Mouse (Mus musculus): ENCODE data around the gene Carm1. TPM values are rescaled to one million over a fixed set of nuclear protein-coding genes. Genes with fewer than 3 reads are reported as not detected.
"Not testable (repeated sequence)": the region's sequence is repeated elsewhere in the genome, so short reads cannot be mapped to it uniquely, and the experiment has no call there.

Carm1 gene
- polyA plus RNA-seq, 1 experiment from 2014 or later = 50.1 TPM

- peaks cover 5% of the 10 kb centered on the region for H3K4me1 ChIP-seq (replicated peaks; ENCODE audit: control insufficient read depth, insufficient read depth, low read length)
- peak within 1 kb of the TSS; percentile 85 for H3K27ac ChIP-seq (ENCODE audit: low read depth, low read length)
- under 1% methylated on average over 30 of the region's 30 CpGs for WGBS
- H3K36me3 ChIP-seq (ENCODE audit: control insufficient read depth, insufficient read depth, low read length) = peaks cover 5% of the 10 kb centered on the region; the same call in 1 of the 2 replicates
- peak within 1 kb of the TSS; percentile 94 for H3K4me2 ChIP-seq (replicated peaks; ENCODE audit: low read depth, low read length)
- DNase-seq (ENCODE audit: low spot score) (peak; percentile 96), ATAC-seq (ENCODE audit: low FRiP score) (peak; percentile 92)
- peak within 1 kb of the TSS; percentile 92 for H3K9ac ChIP-seq (ENCODE audit: low read depth, low read length)
- H3K27me3 ChIP-seq (ENCODE audit: control insufficient read depth, insufficient read depth, low read length) = no peaks in the 10 kb centered on the region
- peak within 1 kb of the TSS; percentile 97 for H3K4me3 ChIP-seq (ENCODE audit: low read depth, low read length)
- H3K9me3 ChIP-seq (ENCODE audit: control insufficient read depth, low read length) = no peaks in the 10 kb centered on the region
Measured at GRCm38 (mm10) chr9:21592703-21593121, 46.0 kb downstream of the Carm1 start, which contains the start of the genes Timm29 and Yipf2. Gene Timm29, plus strand, starts transcription at chr9:21592722. Gene Yipf2, minus strand, starts transcription at chr9:21592828.

GRCm38 (mm10) chr9:21593122-21593721 lies 46.5 kb downstream of the Carm1 start:
- peak; percentile 75 for ATAC-seq (ENCODE audit: low FRiP score)
- Histone ChIP-seq H3K4me3 (ENCODE audit: low read depth, low read length) (peak overlapping the region; percentile 97), H3K27me3 (ENCODE audit: control insufficient read depth, insufficient read depth, low read length) (no peaks in the 10 kb centered on the region), H3K4me1 (replicated peaks; ENCODE audit: control insufficient read depth, insufficient read depth, low read length) (peaks cover 5% of the 10 kb centered on the region), H3K27ac (ENCODE audit: low read depth, low read length) (peak overlapping the region; percentile 85), H3K9me3 (ENCODE audit: control insufficient read depth, low read length) (no peaks in the 10 kb centered on the region), H3K36me3 (ENCODE audit: control insufficient read depth, insufficient read depth, low read length) (peaks cover 3% of the 10 kb centered on the region; the same call in 1 of the 2 replicates), H3K9ac (ENCODE audit: low read depth, low read length) (peak overlapping the region; percentile 92), H3K4me2 (replicated peaks; ENCODE audit: low read depth, low read length) (peak overlapping the region; percentile 94)
- no peak for DNase-seq (ENCODE audit: low spot score)
- 4% methylated on average over 60 of the region's 69 CpGs for whole genome bisulfite sequencing

GRCm38 (mm10) chr9:21594350-21594749 lies 47.7 kb downstream of the Carm1 start:
- H3K4me3 ChIP-seq (ENCODE audit: low read depth, low read length); H3K27me3 ChIP-seq (ENCODE audit: control insufficient read depth, insufficient read depth, low read length); H3K9me3 ChIP-seq (ENCODE audit: control insufficient read depth, low read length); H3K27ac ChIP-seq (ENCODE audit: low read depth, low read length); H3K4me1 ChIP-seq (replicated peaks; ENCODE audit: control insufficient read depth, insufficient read depth, low read length); ATAC-seq (ENCODE audit: low FRiP score); DNase-seq (ENCODE audit: low spot score); H3K36me3 ChIP-seq (ENCODE audit: control insufficient read depth, insufficient read depth, low read length); H3K9ac ChIP-seq (ENCODE audit: low read depth, low read length): not testable (repeated sequence)
- peak overlapping the region; percentile 94; the same call in 1 of the 2 replicates for H3K4me2 ChIP-seq (replicated peaks; ENCODE audit: low read depth, low read length)
- whole genome bisulfite sequencing = 91% methylated on average over 8 of the region's 8 CpGs

- no peak for DNase-seq (ENCODE audit: low spot score)
- ATAC-seq (ENCODE audit: low FRiP score) = no peak
Measured at GRCm38 (mm10) chr9:21594838-21595237, 48.1 kb downstream of the Carm1 start.

GRCm38 (mm10) chr9:21598198-21598597 lies 51.5 kb downstream of the Carm1 start:
- H3K27ac ChIP-seq (ENCODE audit: low read depth, low read length) = no peak overlapping the region
- peaks cover 5% of the 10 kb centered on the region; the same call in 1 of the 2 replicates for H3K4me1 ChIP-seq (replicated peaks; ENCODE audit: control insufficient read depth, insufficient read depth, low read length)
- H3K4me2 ChIP-seq (replicated peaks; ENCODE audit: low read depth, low read length) = no peak overlapping the region
- no peaks in the 10 kb centered on the region for H3K9me3 ChIP-seq (ENCODE audit: control insufficient read depth, low read length)
- H3K9ac ChIP-seq (ENCODE audit: low read depth, low read length) = no peak overlapping the region
- DNase-seq (ENCODE audit: low spot score) (no peak), ATAC-seq (ENCODE audit: low FRiP score) (no peak)
- WGBS = 41% methylated on average over 2 of the region's 2 CpGs
- no peaks in the 10 kb centered on the region for H3K27me3 ChIP-seq (ENCODE audit: control insufficient read depth, insufficient read depth, low read length)
- H3K4me3 ChIP-seq (ENCODE audit: low read depth, low read length) = no peak overlapping the region
- no peaks in the 10 kb centered on the region for H3K36me3 ChIP-seq (ENCODE audit: control insufficient read depth, insufficient read depth, low read length)

More at GRCm38 (mm10) chr9:21594838-21595237, 48.1 kb downstream of the Carm1 start:
- H3K4me2 ChIP-seq (replicated peaks; ENCODE audit: low read depth, low read length) = no peak overlapping the region
- H3K36me3 ChIP-seq (ENCODE audit: control insufficient read depth, insufficient read depth, low read length) = no peaks in the 10 kb centered on the region
- H3K4me1 ChIP-seq (replicated peaks; ENCODE audit: control insufficient read depth, insufficient read depth, low read length) = peaks cover 5% of the 10 kb centered on the region
- H3K4me3 ChIP-seq (ENCODE audit: low read depth, low read length) = no peak overlapping the region
- WGBS = 88% methylated on average over 2 of the region's 2 CpGs
- H3K27me3 ChIP-seq (ENCODE audit: control insufficient read depth, insufficient read depth, low read length) = no peaks in the 10 kb centered on the region
- H3K27ac ChIP-seq (ENCODE audit: low read depth, low read length) = no peak overlapping the region
- H3K9me3 ChIP-seq (ENCODE audit: control insufficient read depth, low read length) = no peaks in the 10 kb centered on the region
- H3K9ac ChIP-seq (ENCODE audit: low read depth, low read length) = no peak overlapping the region

- Histone ChIP-seq H3K9ac (ENCODE audit: low read depth, low read length) (no peak overlapping the region), H3K36me3 (ENCODE audit: control insufficient read depth, insufficient read depth, low read length) (no peaks in the 10 kb centered on the region), H3K27ac (ENCODE audit: low read depth, low read length) (no peak overlapping the region), H3K9me3 (ENCODE audit: control insufficient read depth, low read length) (no peaks in the 10 kb centered on the region), H3K27me3 (ENCODE audit: control insufficient read depth, insufficient read depth, low read length) (no peaks in the 10 kb centered on the region), H3K4me2 (replicated peaks; ENCODE audit: low read depth, low read length) (no peak overlapping the region), H3K4me1 (replicated peaks; ENCODE audit: control insufficient read depth, insufficient read depth, low read length) (no peaks in the 10 kb centered on the region), H3K4me3 (ENCODE audit: low read depth, low read length) (no peak overlapping the region)
- WGBS = 75% methylated on average over 3 of the region's 3 CpGs
- ATAC-seq (ENCODE audit: low FRiP score) (no peak), DNase-seq (ENCODE audit: low spot score) (no peak)
Measured at GRCm38 (mm10) chr9:21600186-21600585, 53.5 kb downstream of the Carm1 start.

- Histone ChIP-seq H3K4me3 (ENCODE audit: low read depth, low read length) (no peak overlapping the region), H3K4me1 (replicated peaks; ENCODE audit: control insufficient read depth, insufficient read depth, low read length) (no peaks in the 10 kb centered on the region), H3K9me3 (ENCODE audit: control insufficient read depth, low read length) (no peaks in the 10 kb centered on the region), H3K9ac (ENCODE audit: low read depth, low read length) (no peak overlapping the region), H3K36me3 (ENCODE audit: control insufficient read depth, insufficient read depth, low read length) (no peaks in the 10 kb centered on the region), H3K4me2 (replicated peaks; ENCODE audit: low read depth, low read length) (no peak overlapping the region), H3K27ac (ENCODE audit: low read depth, low read length) (no peak overlapping the region), H3K27me3 (ENCODE audit: control insufficient read depth, insufficient read depth, low read length) (no peaks in the 10 kb centered on the region)
- WGBS = 87% methylated on average over 2 of the region's 2 CpGs
- no peak for DNase-seq (ENCODE audit: low spot score)
- ATAC-seq (ENCODE audit: low FRiP score) = no peak
Measured at GRCm38 (mm10) chr9:21601073-21601472, 54.4 kb downstream of the Carm1 start.

- WGBS = 50% methylated on average over 10 of the region's 10 CpGs
Measured at GRCm38 (mm10) chr9:21601722-21602399, 55.2 kb downstream of the Carm1 start.

GRCm38 (mm10) chr9:21604119-21604518 lies 57.4 kb downstream of the Carm1 start:
- no peak for DNase-seq (ENCODE audit: low spot score)
- ATAC-seq (ENCODE audit: low FRiP score) = no peak

More at GRCm38 (mm10) chr9:21601722-21602399, 55.2 kb downstream of the Carm1 start:
- H3K9me3 ChIP-seq (ENCODE audit: control insufficient read depth, low read length) = no peaks in the 10 kb centered on the region
- DNase-seq (ENCODE audit: low spot score) (peak; percentile 88), ATAC-seq (ENCODE audit: low FRiP score) (peak; percentile 78)
- no peaks in the 10 kb centered on the region for H3K4me1 ChIP-seq (replicated peaks; ENCODE audit: control insufficient read depth, insufficient read depth, low read length)
- H3K36me3 ChIP-seq (ENCODE audit: control insufficient read depth, insufficient read depth, low read length) = no peaks in the 10 kb centered on the region
- no peak overlapping the region for H3K4me3 ChIP-seq (ENCODE audit: low read depth, low read length)
- no peak overlapping the region for H3K4me2 ChIP-seq (replicated peaks; ENCODE audit: low read depth, low read length)
- H3K27ac ChIP-seq (ENCODE audit: low read depth, low read length) = no peak overlapping the region
- H3K9ac ChIP-seq (ENCODE audit: low read depth, low read length) = no peak overlapping the region
- no peaks in the 10 kb centered on the region for H3K27me3 ChIP-seq (ENCODE audit: control insufficient read depth, insufficient read depth, low read length)

More at GRCm38 (mm10) chr9:21604119-21604518, 57.4 kb downstream of the Carm1 start:
- no peak overlapping the region for H3K4me2 ChIP-seq (replicated peaks; ENCODE audit: low read depth, low read length)
- no peak overlapping the region for H3K9ac ChIP-seq (ENCODE audit: low read depth, low read length)
- no peak overlapping the region for H3K4me3 ChIP-seq (ENCODE audit: low read depth, low read length)
- no peak overlapping the region for H3K27ac ChIP-seq (ENCODE audit: low read depth, low read length)
- H3K27me3 ChIP-seq (ENCODE audit: control insufficient read depth, insufficient read depth, low read length) = no peaks in the 10 kb centered on the region
- H3K4me1 ChIP-seq (replicated peaks; ENCODE audit: control insufficient read depth, insufficient read depth, low read length) = no peaks in the 10 kb centered on the region
- no peaks in the 10 kb centered on the region for H3K9me3 ChIP-seq (ENCODE audit: control insufficient read depth, low read length)
- WGBS = 75% methylated on average over 5 of the region's 5 CpGs
- H3K36me3 ChIP-seq (ENCODE audit: control insufficient read depth, insufficient read depth, low read length) = no peaks in the 10 kb centered on the region
